ENCODE assay signal across 8 mouse cellular contexts in the genomic region with DNA sequence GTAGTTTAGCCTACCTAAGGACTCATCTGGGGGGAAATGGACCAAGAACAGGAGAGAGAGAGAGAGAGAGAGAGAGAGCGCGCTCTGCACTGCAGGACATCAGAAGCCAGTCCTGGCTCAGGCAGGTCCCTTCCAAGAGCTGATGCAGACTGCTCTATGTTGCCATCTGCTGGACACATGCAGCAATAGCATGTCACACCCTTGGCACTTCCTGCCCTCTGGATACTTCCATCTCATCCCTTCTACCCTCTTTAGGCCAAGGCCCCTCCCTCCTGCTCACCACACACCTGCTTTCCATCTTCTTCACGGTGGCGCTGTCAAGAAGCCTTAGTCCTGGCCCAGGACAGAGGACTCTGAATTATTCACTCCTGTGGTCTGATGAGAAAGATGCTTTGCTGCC. TPM values are rescaled to one million over a fixed set of nuclear protein-coding genes. Genes with fewer than 3 reads are reported as not detected.
DNase-seq lines count a peak whose midpoint lies in the region; ATAC-seq and TF ChIP-seq lines count a peak whose summit lies in the region.

No protein-coding gene starts in this region.

- no peak overlapping the region for H3K4me2 ChIP-seq in heart, embryonic 11.5 days
- H3K4me2 ChIP-seq in intestine, postnatal 0 days (replicated peaks; ENCODE audit: low read depth) = no peak overlapping the region
- no peak overlapping the region for H3K4me2 ChIP-seq in limb, embryonic 14.5 days (replicated peaks; ENCODE audit: low read depth, low read length, severe bottlenecking)
- H3K4me2 ChIP-seq in midbrain, postnatal 0 days (ENCODE audit: low read depth, low read length, poor library complexity, severe bottlenecking) = no peak overlapping the region

- no peak overlapping the region for H3K9ac ChIP-seq in heart, embryonic 11.5 days (ENCODE audit: low read depth, low read length)
- H3K9ac ChIP-seq in intestine, postnatal 0 days (ENCODE audit: low read depth, low read length) = no peak overlapping the region
- no peak overlapping the region for H3K9ac ChIP-seq in limb, embryonic 14.5 days (ENCODE audit: low read depth, low read length, severe bottlenecking)
- no peak overlapping the region for H3K9ac ChIP-seq in midbrain, postnatal 0 days (replicated peaks; ENCODE audit: low read length, poor library complexity, severe bottlenecking)

- no peaks in the 10 kb centered on the region for H3K4me1 ChIP-seq in heart, embryonic 11.5 days (ENCODE audit: control insufficient read depth, insufficient read depth, low read length)
- H3K4me1 ChIP-seq in intestine, postnatal 0 days (replicated peaks; ENCODE audit: control insufficient read depth, insufficient read depth, low read length) = no peaks in the 10 kb centered on the region
- H3K4me1 ChIP-seq in limb, embryonic 14.5 days (ENCODE audit: control insufficient read depth, insufficient read depth, low read length) = 0 out of 2 replicates have a peak, but pooled peaks cover 3% of the 10 kb centered on the region
- H3K4me1 ChIP-seq in midbrain, postnatal 0 days (ENCODE audit: insufficient read depth, low read length) = peaks cover 12% of the 10 kb centered on the region

- no peak overlapping the region for H3K27ac ChIP-seq in heart, embryonic 11.5 days (ENCODE audit: low read depth, low read length)
- no peak overlapping the region for H3K27ac ChIP-seq in intestine, postnatal 0 days (ENCODE audit: low read depth, low read length)
- no peak overlapping the region for H3K27ac ChIP-seq in limb, embryonic 14.5 days (replicated peaks; ENCODE audit: low read depth, low read length)
- no peak overlapping the region for H3K27ac ChIP-seq in midbrain, postnatal 0 days (ENCODE audit: low read depth, low read length)

- intact Hi-C loops in gastrocnemius, postnatal 14 days (cut with DNase I; ENCODE audit: low total_unique reads) = no loop called here

- H3K36me3 ChIP-seq in heart, embryonic 11.5 days (ENCODE audit: control insufficient read depth, insufficient read depth, low read length) = no peaks in the 10 kb centered on the region
- H3K36me3 ChIP-seq in intestine, postnatal 0 days (ENCODE audit: control insufficient read depth, insufficient read depth) = no peaks in the 10 kb centered on the region
- H3K36me3 ChIP-seq in limb, embryonic 14.5 days (ENCODE audit: control insufficient read depth, insufficient read depth, low read length) = no peaks in the 10 kb centered on the region
- no peaks in the 10 kb centered on the region for H3K36me3 ChIP-seq in midbrain, postnatal 0 days (ENCODE audit: insufficient read depth, low read length)

- peak; percentile 90 for DNase-seq in heart, adult 11 months
- peak; percentile 84 for DNase-seq in cerebellum, adult 9-10 months
- DNase-seq in gastrocnemius, postnatal 14 days = peak; percentile 65
- DNase-seq in limb, embryonic 14.5 days (ENCODE audit: low spot score) = peak; percentile 79
- peak; percentile 76 for DNase-seq in midbrain, postnatal 0 days (ENCODE audit: low spot score)
- peak; percentile 37 to 64 for DNase-seq in spleen, postnatal 10 days (ENCODE audit: low spot score in 2 of 2)

- peak; percentile 99 for TF ChIP-seq CTCF in intestine, postnatal 0 days (IDR thresholded peaks at IDR 0.05; ENCODE audit: low read depth)
- TF ChIP-seq CTCF in midbrain, postnatal 0 days (IDR thresholded peaks at IDR 0.05) = peak; percentile 95

- no peak; the same call in 1 of the 2 replicates for ATAC-seq in heart, embryonic 11.5 days (replicated peaks; ENCODE audit: insufficient number of reproducible peaks, low FRiP score, low TSS enrichment)
- peak; percentile 59; the same call in 1 of the 2 replicates for ATAC-seq in intestine, postnatal 0 days
- peak; percentile 68; the same call in 1 of the 2 replicates for ATAC-seq in limb, embryonic 14.5 days (ENCODE audit: low FRiP score, low read depth)
- ATAC-seq in midbrain, postnatal 0 days (ENCODE audit: low FRiP score) = peak; percentile 60; the same call in 1 of the 2 replicates

- WGBS in heart, embryonic 11.5 days (ENCODE audit: insufficient replicate concordance) = 4% methylated on average over 4 of the region's 4 CpGs
- 5% methylated on average over 4 of the region's 4 CpGs for WGBS in intestine, postnatal 0 days
- WGBS in limb, embryonic 14.5 days = 8% methylated on average over 4 of the region's 4 CpGs
- WGBS in midbrain, postnatal 0 days = 10% methylated on average over 4 of the region's 4 CpGs

- peaks cover 14% of the 10 kb centered on the region; the same call in 1 of the 2 replicates for H3K27me3 ChIP-seq in heart, embryonic 11.5 days (ENCODE audit: control insufficient read depth, insufficient read depth, low read length)
- H3K27me3 ChIP-seq in intestine, postnatal 0 days (replicated peaks; ENCODE audit: control insufficient read depth, insufficient read depth, low read length) = no peaks in the 10 kb centered on the region
- no peaks in the 10 kb centered on the region for H3K27me3 ChIP-seq in limb, embryonic 14.5 days (ENCODE audit: control insufficient read depth, insufficient read depth, low read length)
- H3K27me3 ChIP-seq in midbrain, postnatal 0 days (ENCODE audit: insufficient read depth, low read length) = no peaks in the 10 kb centered on the region

- no peak overlapping the region for H3K4me3 ChIP-seq in heart, embryonic 11.5 days (ENCODE audit: low read depth, low read length)
- no peak overlapping the region for H3K4me3 ChIP-seq in intestine, postnatal 0 days (ENCODE audit: low read depth, low read length)
- no peak overlapping the region for H3K4me3 ChIP-seq in limb, embryonic 14.5 days (replicated peaks; ENCODE audit: low read length)
- H3K4me3 ChIP-seq in midbrain, postnatal 0 days (ENCODE audit: low read depth, low read length) = no peak overlapping the region

- TF ChIP-seq POLR2A in limb, embryonic 14.5 days (IDR thresholded peaks at IDR 0.05; ENCODE audit: borderline replicate concordance, extremely low read depth, insufficient read depth, insufficient read length) = no peak

- H3K9me3 ChIP-seq in heart, embryonic 11.5 days (replicated peaks; ENCODE audit: control insufficient read depth, low read length) = no peaks in the 10 kb centered on the region
- no peaks in the 10 kb centered on the region for H3K9me3 ChIP-seq in intestine, postnatal 0 days (ENCODE audit: control insufficient read depth)
- H3K9me3 ChIP-seq in limb, embryonic 14.5 days (ENCODE audit: control insufficient read depth, low read length) = no peaks in the 10 kb centered on the region
- H3K9me3 ChIP-seq in midbrain, postnatal 0 days (ENCODE audit: low read length) = no peaks in the 10 kb centered on the region

RNA-seq across cellular contexts. Expression of a gene that starts 5.3 kb away (rescaled TPM):
- polyA plus RNA-seq in heart, embryonic 11.5 days (2014; fragmentation: Nextera tagmentation; extraction: Ambion mirVana) = not detected in 2 replicates
- not detected for total RNA-seq in gastrocnemius, postnatal 14 days (2021)
- not detected in 2 replicates for polyA plus RNA-seq in intestine, postnatal 0 days (2015; fragmentation: Nextera tagmentation; extraction: Ambion mirVana)
- polyA plus RNA-seq in limb, embryonic 14.5 days (2012; rRNA removed) = not detected in 2 replicates
- not detected in 2 replicates for polyA plus RNA-seq in limb, embryonic 14.5 days (2014; fragmentation: Nextera tagmentation; extraction: Ambion mirVana)
- not detected in 2 replicates for total RNA-seq in midbrain, postnatal 0 days (2014; rRNA removed)
- polyA plus RNA-seq in midbrain, postnatal 0 days (2015; fragmentation: Nextera tagmentation; extraction: Ambion mirVana) = not detected in 2 replicates

RNA-seq across cellular contexts. Expression of a gene that starts 31.7 kb away (rescaled TPM):
- polyA plus RNA-seq in heart, embryonic 11.5 days (2014; fragmentation: Nextera tagmentation; extraction: Ambion mirVana) = 16.6 and 17.0 TPM in 2 replicates
- 1 to 10 TPM; 6.4 to 6.7 TPM for total RNA-seq in gastrocnemius, postnatal 14 days (2021)
- polyA plus RNA-seq in intestine, postnatal 0 days (2015; fragmentation: Nextera tagmentation; extraction: Ambion mirVana) = 6.4 and 8.0 TPM in 2 replicates
- polyA plus RNA-seq in limb, embryonic 14.5 days (2012; rRNA removed) = 23.1 and 23.4 TPM in 2 replicates
- polyA plus RNA-seq in limb, embryonic 14.5 days (2014; fragmentation: Nextera tagmentation; extraction: Ambion mirVana) = 19.2 and 23.7 TPM in 2 replicates
- 15.0 and 15.7 TPM in 2 replicates for total RNA-seq in midbrain, postnatal 0 days (2014; rRNA removed)
- 11.8 and 12.3 TPM in 2 replicates for polyA plus RNA-seq in midbrain, postnatal 0 days (2015; fragmentation: Nextera tagmentation; extraction: Ambion mirVana)

RNA-seq across cellular contexts. Expression of a gene that starts 41.6 kb away (rescaled TPM):
- polyA plus RNA-seq in heart, embryonic 11.5 days (2014; fragmentation: Nextera tagmentation; extraction: Ambion mirVana) = 41.2 and 46.4 TPM in 2 replicates
- total RNA-seq in gastrocnemius, postnatal 14 days (2021) = 10 to 100 TPM; 17.4 to 18.1 TPM
- polyA plus RNA-seq in intestine, postnatal 0 days (2015; fragmentation: Nextera tagmentation; extraction: Ambion mirVana) = 21.6 and 24.4 TPM in 2 replicates
- 28.2 and 38.7 TPM in 2 replicates for polyA plus RNA-seq in limb, embryonic 14.5 days (2012; rRNA removed)
- 54.2 and 59.9 TPM in 2 replicates for polyA plus RNA-seq in limb, embryonic 14.5 days (2014; fragmentation: Nextera tagmentation; extraction: Ambion mirVana)
- 33.7 and 46.1 TPM in 2 replicates for total RNA-seq in midbrain, postnatal 0 days (2014; rRNA removed)
- polyA plus RNA-seq in midbrain, postnatal 0 days (2015; fragmentation: Nextera tagmentation; extraction: Ambion mirVana) = 46.3 and 46.8 TPM in 2 replicates

RNA-seq across cellular contexts. Expression of a gene that starts 46.1 kb away (rescaled TPM):
- not detected in 2 replicates for polyA plus RNA-seq in heart, embryonic 11.5 days (2014; fragmentation: Nextera tagmentation; extraction: Ambion mirVana)
- not detected for total RNA-seq in gastrocnemius, postnatal 14 days (2021)
- 0.56 and 0.64 TPM in 2 replicates for polyA plus RNA-seq in intestine, postnatal 0 days (2015; fragmentation: Nextera tagmentation; extraction: Ambion mirVana)
- not detected in 2 replicates for polyA plus RNA-seq in limb, embryonic 14.5 days (2012; rRNA removed)
- not detected in 2 replicates for polyA plus RNA-seq in limb, embryonic 14.5 days (2014; fragmentation: Nextera tagmentation; extraction: Ambion mirVana)
- total RNA-seq in midbrain, postnatal 0 days (2014; rRNA removed) = not detected in 2 replicates
- not detected in 2 replicates for polyA plus RNA-seq in midbrain, postnatal 0 days (2015; fragmentation: Nextera tagmentation; extraction: Ambion mirVana)
